Mouse (Mus musculus): ENCODE data around the gene 5730480H06Rik. TPM values are rescaled to one million over a fixed set of nuclear protein-coding genes. Genes with fewer than 3 reads are reported as not detected.

5730480H06Rik gene
- polyA plus RNA-seq, 1 experiment = 4.8 TPM

DNA sequence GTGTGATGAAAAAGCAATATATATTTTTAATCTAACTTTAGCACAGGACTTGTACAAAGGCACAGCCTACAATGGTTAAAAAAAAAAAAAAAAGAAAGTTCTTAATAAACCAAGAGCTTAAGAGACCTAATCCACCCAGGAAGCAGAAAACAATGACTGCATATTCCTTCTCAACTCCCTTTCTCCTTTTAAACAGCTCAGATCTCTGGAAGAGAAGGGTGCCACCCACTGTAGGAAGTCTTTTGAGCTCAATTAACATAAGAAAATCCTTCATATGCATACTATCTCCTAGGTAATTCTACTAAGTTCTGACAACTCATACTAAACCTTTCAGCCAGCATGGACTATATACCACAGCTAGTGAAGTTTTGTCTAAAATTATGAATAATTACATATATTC, 1.5 kb upstream of the 5730480H06Rik start:
- Histone ChIP-seq H3K4me2 (ENCODE audit: low read depth) (no peak overlapping the region), H3K36me3 (ENCODE audit: control insufficient read depth, insufficient read depth) (no peaks in the 10 kb centered on the region), H3K27me3 (ENCODE audit: control insufficient read depth, insufficient read depth, insufficient read length) (no peaks in the 10 kb centered on the region), H3K79me2 (ENCODE audit: control insufficient read depth, insufficient read depth) (no peaks in the 10 kb centered on the region), H3ac (ENCODE audit: control insufficient read depth, insufficient read length) (no peak overlapping the region), H3K4me3 (no peak overlapping the region)
- TF ChIP-seq TCF12 (IDR thresholded peaks at IDR 0.05; ENCODE audit: insufficient read depth, poor library complexity, severe bottlenecking) = no peak
- no peak for TF ChIP-seq REST (IDR thresholded peaks at IDR 0.05; ENCODE audit: insufficient read depth, insufficient read length)
- no peak for TF ChIP-seq E2F4 (IDR thresholded peaks at IDR 0.05; ENCODE audit: insufficient read depth)
- no peak for TF ChIP-seq CEBPB (IDR thresholded peaks at IDR 0.05; ENCODE audit: insufficient read depth, poor library complexity, severe bottlenecking)
- TF ChIP-seq MYOD1 (IDR thresholded peaks at IDR 0.05; ENCODE audit: control insufficient read depth in 1 of 3, insufficient read length in 2 of 3, low read depth in 2 of 3) = no peak
- no peak for TF ChIP-seq MYOG (IDR thresholded peaks at IDR 0.05; ENCODE audit: control insufficient read depth in 1 of 3, insufficient read depth in 1 of 3, insufficient read length in 2 of 3, low read depth in 2 of 3)
- no peak for TF ChIP-seq SRF (IDR thresholded peaks at IDR 0.05; ENCODE audit: control insufficient read depth, insufficient read length, low read depth)
- no peak for TF ChIP-seq POLR2AphosphoS2 (IDR thresholded peaks at IDR 0.05; ENCODE audit: insufficient read length, low read depth)
- TF ChIP-seq POLR2A (IDR thresholded peaks at IDR 0.05; ENCODE audit: insufficient read length, low read depth) = no peak
- TF ChIP-seq USF1 (IDR thresholded peaks at IDR 0.05; ENCODE audit: low read depth) = no peak
- no peak for TF ChIP-seq MAX (IDR thresholded peaks at IDR 0.05; ENCODE audit: low read depth)

- Histone ChIP-seq H3K27me3 (ENCODE audit: control insufficient read depth, insufficient read depth, insufficient read length) (no peaks in the 10 kb centered on the region), H3K4me3 (no peak overlapping the region), H3K36me3 (ENCODE audit: control insufficient read depth, insufficient read depth) (no peaks in the 10 kb centered on the region), H3ac (ENCODE audit: control insufficient read depth, insufficient read length) (no peak overlapping the region), H3K4me2 (ENCODE audit: low read depth) (no peak overlapping the region), H3K79me2 (ENCODE audit: control insufficient read depth, insufficient read depth) (no peaks in the 10 kb centered on the region)
- TF ChIP-seq SRF (IDR thresholded peaks at IDR 0.05; ENCODE audit: control insufficient read depth, insufficient read length, low read depth) (no peak), REST (IDR thresholded peaks at IDR 0.05; ENCODE audit: insufficient read depth, insufficient read length) (no peak), CEBPB (IDR thresholded peaks at IDR 0.05; ENCODE audit: insufficient read depth, poor library complexity, severe bottlenecking) (no peak), POLR2AphosphoS2 (IDR thresholded peaks at IDR 0.05; ENCODE audit: insufficient read length, low read depth) (no peak), USF1 (IDR thresholded peaks at IDR 0.05; ENCODE audit: low read depth) (no peak), MYOG (IDR thresholded peaks at IDR 0.05; ENCODE audit: control insufficient read depth in 1 of 3, insufficient read depth in 1 of 3, insufficient read length in 2 of 3, low read depth in 2 of 3) (no peak), MAX (IDR thresholded peaks at IDR 0.05; ENCODE audit: low read depth) (no peak)
Observed at GRCm38 (mm10) chr5:48329751-48330150, 2.0 kb downstream of the 5730480H06Rik start.

DNA sequence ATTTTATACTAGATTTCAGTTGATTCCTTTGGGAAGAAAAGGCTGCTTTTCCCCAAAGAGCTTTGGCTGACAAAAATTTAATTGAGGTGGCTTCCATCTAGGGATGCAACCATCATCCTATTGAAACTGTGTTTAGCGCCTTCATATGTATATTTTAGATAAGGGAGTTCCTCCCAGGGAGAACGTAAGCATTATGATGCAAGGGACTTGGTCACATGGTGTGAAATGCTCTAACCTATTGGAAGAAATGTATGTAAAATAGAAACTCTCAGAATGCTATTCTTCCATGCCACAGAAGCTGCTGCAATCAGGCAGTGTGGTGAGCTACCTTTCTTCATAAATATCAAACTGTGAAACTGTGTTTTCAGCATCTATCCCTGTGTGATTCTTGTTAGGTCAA, 3.1 kb downstream of the 5730480H06Rik start:
- Histone ChIP-seq H3K36me3 (ENCODE audit: control insufficient read depth, insufficient read depth) (no peaks in the 10 kb centered on the region), H3K4me3 (no peak overlapping the region), H3K79me2 (ENCODE audit: control insufficient read depth, insufficient read depth) (no peaks in the 10 kb centered on the region), H3K27me3 (ENCODE audit: control insufficient read depth, insufficient read depth, insufficient read length) (no peaks in the 10 kb centered on the region), H3ac (ENCODE audit: control insufficient read depth, insufficient read length) (no peak overlapping the region), H3K4me2 (ENCODE audit: low read depth) (peak overlapping the region; percentile 71)
- TF ChIP-seq MYOD1 (IDR thresholded peaks at IDR 0.05; ENCODE audit: control insufficient read depth in 1 of 3, insufficient read length in 2 of 3, low read depth in 2 of 3) (no peak), REST (IDR thresholded peaks at IDR 0.05; ENCODE audit: insufficient read depth, insufficient read length) (no peak), E2F4 (IDR thresholded peaks at IDR 0.05; ENCODE audit: insufficient read depth) (no peak), CEBPB (IDR thresholded peaks at IDR 0.05; ENCODE audit: insufficient read depth, poor library complexity, severe bottlenecking) (no peak), SRF (IDR thresholded peaks at IDR 0.05; ENCODE audit: control insufficient read depth, insufficient read length, low read depth) (no peak), MYOG (IDR thresholded peaks at IDR 0.05; ENCODE audit: control insufficient read depth in 1 of 3, insufficient read depth in 1 of 3, insufficient read length in 2 of 3, low read depth in 2 of 3) (no peak), USF1 (IDR thresholded peaks at IDR 0.05; ENCODE audit: low read depth) (peak; percentile 60)

GRCm38 (mm10) chr5:48331441-48331840, 3.7 kb downstream of the 5730480H06Rik start:
- Histone ChIP-seq H3ac (ENCODE audit: control insufficient read depth, insufficient read length) (no peak overlapping the region), H3K4me2 (ENCODE audit: low read depth) (peak overlapping the region; percentile 71), H3K27me3 (ENCODE audit: control insufficient read depth, insufficient read depth, insufficient read length) (no peaks in the 10 kb centered on the region), H3K36me3 (ENCODE audit: control insufficient read depth, insufficient read depth) (no peaks in the 10 kb centered on the region), H3K79me2 (ENCODE audit: control insufficient read depth, insufficient read depth) (no peaks in the 10 kb centered on the region), H3K4me3 (no peak overlapping the region)
- TF ChIP-seq SRF (IDR thresholded peaks at IDR 0.05; ENCODE audit: control insufficient read depth, insufficient read length, low read depth) (no peak), TCF3 (IDR thresholded peaks at IDR 0.05; ENCODE audit: insufficient read length, low read depth) (no peak), REST (IDR thresholded peaks at IDR 0.05; ENCODE audit: insufficient read depth, insufficient read length) (no peak), USF1 (IDR thresholded peaks at IDR 0.05; ENCODE audit: low read depth) (peak; percentile 15), MYOG (IDR thresholded peaks at IDR 0.05; ENCODE audit: control insufficient read depth in 1 of 3, insufficient read depth in 1 of 3, insufficient read length in 2 of 3, low read depth in 2 of 3) (peak in 2 of 3 experiments; percentile 55 to 62), E2F4 (IDR thresholded peaks at IDR 0.05; ENCODE audit: insufficient read depth) (no peak), POLR2AphosphoS2 (IDR thresholded peaks at IDR 0.05; ENCODE audit: insufficient read length, low read depth) (no peak), MYOD1 (IDR thresholded peaks at IDR 0.05; ENCODE audit: control insufficient read depth in 1 of 3, insufficient read length in 2 of 3, low read depth in 2 of 3) (peak; percentile 33 to 67 (median 53)), MAX (IDR thresholded peaks at IDR 0.05; ENCODE audit: low read depth) (peak; percentile 5), CEBPB (IDR thresholded peaks at IDR 0.05; ENCODE audit: insufficient read depth, poor library complexity, severe bottlenecking) (no peak; the same call in 1 of the 2 replicates), TCF12 (IDR thresholded peaks at IDR 0.05; ENCODE audit: insufficient read depth, poor library complexity, severe bottlenecking) (peak; percentile 83), POLR2A (IDR thresholded peaks at IDR 0.05; ENCODE audit: insufficient read length, low read depth) (no peak)

DNA sequence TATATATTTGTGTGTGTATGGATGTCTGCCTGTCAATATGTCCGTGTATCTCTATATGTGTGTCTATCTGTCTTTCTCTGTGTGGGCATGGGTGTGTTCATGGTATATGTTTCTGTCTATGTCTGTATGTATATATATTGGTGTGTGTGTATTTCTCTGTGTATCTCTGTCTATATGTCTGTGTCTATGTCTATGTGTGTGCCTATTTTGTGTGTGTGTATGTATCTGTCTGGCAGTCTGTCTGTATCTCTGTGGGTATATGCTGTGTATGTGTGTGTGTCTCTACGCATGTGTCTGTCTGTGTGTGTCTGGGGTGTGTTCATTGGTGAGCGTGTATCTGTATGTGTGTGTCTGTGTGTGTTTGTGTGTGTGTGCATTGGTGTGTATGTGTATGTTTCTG, 5.7 kb downstream of the 5730480H06Rik start:
- H3K36me3 ChIP-seq (ENCODE audit: control insufficient read depth, insufficient read depth) = no peaks in the 10 kb centered on the region
- no peak for TF ChIP-seq POLR2A (IDR thresholded peaks at IDR 0.05; ENCODE audit: insufficient read length, low read depth)
- no peak for TF ChIP-seq USF1 (IDR thresholded peaks at IDR 0.05; ENCODE audit: low read depth)
- no peak for TF ChIP-seq TCF3 (IDR thresholded peaks at IDR 0.05; ENCODE audit: insufficient read length, low read depth)
- TF ChIP-seq E2F4 (IDR thresholded peaks at IDR 0.05; ENCODE audit: insufficient read depth) = no peak
- no peak for TF ChIP-seq MYOD1 (IDR thresholded peaks at IDR 0.05; ENCODE audit: control insufficient read depth in 1 of 3, insufficient read length in 2 of 3, low read depth in 2 of 3)
- H3ac ChIP-seq (ENCODE audit: control insufficient read depth, insufficient read length) = no peak overlapping the region
- H3K79me2 ChIP-seq (ENCODE audit: control insufficient read depth, insufficient read depth) = no peaks in the 10 kb centered on the region
- no peak overlapping the region for H3K4me2 ChIP-seq (ENCODE audit: low read depth)
- no peak overlapping the region for H3K4me3 ChIP-seq
- no peaks in the 10 kb centered on the region for H3K27me3 ChIP-seq (ENCODE audit: control insufficient read depth, insufficient read depth, insufficient read length)

Data from myocyte (in vitro differentiated cells).